Mouse (Mus musculus): ENCODE measurements around the gene Epas1. TPM values are rescaled to one million over a fixed set of nuclear protein-coding genes. Genes with fewer than 3 reads are reported as not detected.

The Epas1 gene
- polyA plus RNA-seq, 2 experiments, result 8.3 to 11.4 TPM

DNA sequence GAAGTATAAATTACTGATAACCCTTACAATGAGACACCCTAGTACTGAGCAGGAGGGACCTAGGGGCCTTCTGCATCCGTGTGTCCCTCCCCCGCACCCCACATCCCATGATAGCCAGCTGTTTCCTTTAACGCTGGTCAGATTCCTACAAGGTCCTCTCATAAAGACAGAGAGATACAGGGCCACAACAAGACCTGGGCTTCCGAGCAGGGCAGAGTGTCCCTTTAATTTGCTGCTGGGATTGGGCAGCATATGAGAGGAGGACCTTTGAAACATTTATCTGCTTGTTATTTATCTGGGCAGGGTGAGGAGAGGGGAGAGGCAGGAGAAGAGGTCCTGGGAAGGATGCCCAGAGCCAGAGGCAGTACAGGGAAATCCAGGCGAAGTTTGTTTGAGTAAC lies 41.6 kb upstream of the Epas1 start:
- H3K4me3 ChIP-seq (replicated peaks; ENCODE audit: low read length), result no peak overlapping the region
- H3K4me1 ChIP-seq (ENCODE audit: control insufficient read depth, insufficient read depth, low read length), result no peaks in the 10 kb centered on the region
- WGBS, result 62% methylated on average over 5 of the region's 5 CpGs
- no peak overlapping the region for H3K27ac ChIP-seq (replicated peaks; ENCODE audit: low read depth, low read length)
- H3K9ac ChIP-seq (ENCODE audit: low read depth, low read length, severe bottlenecking), result no peak overlapping the region
- no peak overlapping the region for H3K4me2 ChIP-seq (replicated peaks; ENCODE audit: low read depth, low read length, severe bottlenecking)
- no peaks in the 10 kb centered on the region for H3K27me3 ChIP-seq (ENCODE audit: control insufficient read depth, insufficient read depth, low read length)
- ATAC-seq (ENCODE audit: low FRiP score, low read depth), result no peak
- no peaks in the 10 kb centered on the region for H3K36me3 ChIP-seq (ENCODE audit: control insufficient read depth, insufficient read depth, low read length)
- no peaks in the 10 kb centered on the region for H3K9me3 ChIP-seq (ENCODE audit: control insufficient read depth, low read length)
- DNase-seq (ENCODE audit: low spot score), result no peak
- TF ChIP-seq POLR2A (IDR thresholded peaks at IDR 0.05; ENCODE audit: borderline replicate concordance, extremely low read depth, insufficient read depth, insufficient read length), result no peak

DNA sequence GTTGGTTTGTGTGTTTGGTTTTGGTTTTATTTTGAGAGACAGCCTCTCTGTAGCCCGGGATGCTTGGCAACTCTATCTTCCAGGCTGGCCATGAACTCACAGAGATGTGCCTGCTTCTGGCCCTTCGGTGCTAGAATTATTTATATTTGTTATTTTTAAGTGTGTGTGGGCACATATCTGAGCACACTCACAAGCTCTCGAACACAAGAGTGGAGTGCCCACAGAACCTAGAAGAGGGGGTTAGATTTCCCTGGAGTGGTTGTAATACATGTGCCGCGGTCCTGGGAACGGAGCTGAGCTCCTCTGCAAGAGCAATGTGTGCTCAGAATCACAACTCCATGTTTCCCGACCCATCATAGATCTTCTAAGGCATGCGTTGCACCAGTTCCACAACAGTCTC lies 40.9 kb upstream of the Epas1 start:
- Histone ChIP-seq H3K36me3 (ENCODE audit: control insufficient read depth, insufficient read depth, low read length) (no peaks in the 10 kb centered on the region), H3K9ac (ENCODE audit: low read depth, low read length, severe bottlenecking) (no peak overlapping the region), H3K4me1 (ENCODE audit: control insufficient read depth, insufficient read depth, low read length) (no peaks in the 10 kb centered on the region), H3K4me3 (replicated peaks; ENCODE audit: low read length) (no peak overlapping the region), H3K4me2 (replicated peaks; ENCODE audit: low read depth, low read length, severe bottlenecking) (no peak overlapping the region), H3K27me3 (ENCODE audit: control insufficient read depth, insufficient read depth, low read length) (no peaks in the 10 kb centered on the region), H3K9me3 (ENCODE audit: control insufficient read depth, low read length) (no peaks in the 10 kb centered on the region), H3K27ac (replicated peaks; ENCODE audit: low read depth, low read length) (no peak overlapping the region)
- no peak for ATAC-seq (ENCODE audit: low FRiP score, low read depth)
- 94% methylated on average over 8 of the region's 8 CpGs for WGBS
- no peak for DNase-seq (ENCODE audit: low spot score)
- TF ChIP-seq POLR2A (IDR thresholded peaks at IDR 0.05; ENCODE audit: borderline replicate concordance, extremely low read depth, insufficient read depth, insufficient read length), result no peak

DNA sequence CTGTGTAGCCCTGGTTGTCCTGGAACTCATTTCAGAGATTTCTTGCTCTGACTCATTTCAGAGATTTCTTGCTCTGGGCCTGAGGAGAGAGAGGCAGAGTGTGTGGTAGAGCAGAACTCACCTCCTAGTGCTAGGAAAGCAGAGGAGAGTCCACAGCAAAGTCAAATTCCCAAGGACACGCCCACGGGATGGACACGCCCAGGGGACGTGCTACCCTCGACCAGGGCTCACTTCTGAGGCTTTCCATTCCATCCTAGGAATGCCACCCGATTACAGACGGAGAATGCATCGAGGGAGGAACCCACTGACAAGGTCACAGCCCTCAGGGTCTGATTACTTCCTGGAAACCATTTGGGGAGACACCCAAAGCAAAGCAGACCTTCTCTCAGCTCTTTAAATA lies 39.9 kb upstream of the Epas1 start:
- Histone ChIP-seq H3K27ac (replicated peaks; ENCODE audit: low read depth, low read length) (no peak overlapping the region), H3K9me3 (ENCODE audit: control insufficient read depth, low read length) (no peaks in the 10 kb centered on the region), H3K4me2 (replicated peaks; ENCODE audit: low read depth, low read length, severe bottlenecking) (no peak overlapping the region), H3K4me1 (ENCODE audit: control insufficient read depth, insufficient read depth, low read length) (no peaks in the 10 kb centered on the region), H3K4me3 (replicated peaks; ENCODE audit: low read length) (no peak overlapping the region), H3K27me3 (ENCODE audit: control insufficient read depth, insufficient read depth, low read length) (no peaks in the 10 kb centered on the region), H3K9ac (ENCODE audit: low read depth, low read length, severe bottlenecking) (no peak overlapping the region), H3K36me3 (ENCODE audit: control insufficient read depth, insufficient read depth, low read length) (no peaks in the 10 kb centered on the region)
- 19% methylated on average over 8 of the region's 8 CpGs for WGBS
- ATAC-seq (ENCODE audit: low FRiP score, low read depth) (no peak), DNase-seq (ENCODE audit: low spot score) (no peak)
- no peak for TF ChIP-seq POLR2A (IDR thresholded peaks at IDR 0.05; ENCODE audit: borderline replicate concordance, extremely low read depth, insufficient read depth, insufficient read length)

DNA sequence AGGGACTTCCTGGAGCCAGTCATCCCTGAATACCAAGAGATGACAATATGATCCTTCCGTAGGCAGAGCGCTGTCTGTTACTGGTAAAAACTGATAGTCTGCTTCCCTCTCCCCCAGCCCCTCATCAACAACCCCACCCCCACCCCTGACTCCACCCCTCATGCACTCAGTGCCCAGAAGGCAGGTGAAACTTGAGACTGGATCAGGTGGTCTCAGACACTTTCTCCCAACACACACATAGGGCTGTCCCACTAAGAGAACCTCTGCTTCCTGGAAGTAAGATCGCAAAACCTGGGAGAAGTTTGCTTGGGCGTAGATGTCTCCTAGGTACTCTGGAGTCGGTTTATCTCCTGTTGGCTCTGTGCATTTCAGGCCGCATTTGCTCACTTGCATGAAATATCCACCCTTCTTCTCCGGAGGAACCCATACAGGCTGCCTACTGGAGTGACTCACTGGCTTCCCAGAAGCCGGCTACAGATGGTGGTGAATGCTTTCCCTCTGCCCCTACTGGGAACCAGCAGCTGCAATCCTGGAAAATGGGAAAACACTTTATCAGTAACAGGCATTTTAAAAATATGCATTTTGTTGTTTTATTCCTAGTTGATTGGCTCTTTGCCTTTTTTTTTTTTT lies 28.6 kb upstream of the Epas1 start:
- ATAC-seq (ENCODE audit: low FRiP score, low read depth) (no peak), DNase-seq (ENCODE audit: low spot score) (no peak)
- Histone ChIP-seq H3K36me3 (ENCODE audit: control insufficient read depth, insufficient read depth, low read length) (no peaks in the 10 kb centered on the region), H3K27ac (replicated peaks; ENCODE audit: low read depth, low read length) (no peak overlapping the region), H3K9me3 (ENCODE audit: control insufficient read depth, low read length) (no peaks in the 10 kb centered on the region), H3K4me2 (replicated peaks; ENCODE audit: low read depth, low read length, severe bottlenecking) (no peak overlapping the region), H3K9ac (ENCODE audit: low read depth, low read length, severe bottlenecking) (no peak overlapping the region), H3K27me3 (ENCODE audit: control insufficient read depth, insufficient read depth, low read length) (no peaks in the 10 kb centered on the region), H3K4me1 (ENCODE audit: control insufficient read depth, insufficient read depth, low read length) (no peaks in the 10 kb centered on the region), H3K4me3 (replicated peaks; ENCODE audit: low read length) (no peak overlapping the region)
- TF ChIP-seq POLR2A (IDR thresholded peaks at IDR 0.05; ENCODE audit: borderline replicate concordance, extremely low read depth, insufficient read depth, insufficient read length), result no peak
- 46% methylated on average over 8 of the region's 8 CpGs for WGBS

DNA sequence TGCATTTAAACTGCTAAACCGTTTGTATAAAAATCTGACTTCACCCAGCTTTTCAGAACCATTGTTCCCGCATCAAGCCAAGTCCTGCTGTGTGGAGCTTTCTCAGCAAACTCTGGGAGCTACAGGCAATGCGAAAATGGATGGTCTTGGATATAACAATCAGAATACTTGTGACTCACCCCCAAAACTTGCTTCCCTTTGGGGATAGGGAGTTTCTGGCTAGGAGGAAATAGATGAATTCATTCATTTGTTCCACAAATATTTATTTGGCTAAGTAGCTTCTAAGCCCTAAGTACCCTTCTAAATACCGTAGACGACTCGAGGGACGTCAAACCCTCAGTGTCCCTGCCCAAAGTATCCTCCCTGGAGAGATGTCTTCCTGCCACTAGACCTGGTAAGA lies 27.0 kb upstream of the Epas1 start:
- Histone ChIP-seq H3K9me3 (ENCODE audit: control insufficient read depth, low read length) (no peaks in the 10 kb centered on the region), H3K27ac (replicated peaks; ENCODE audit: low read depth, low read length) (no peak overlapping the region), H3K4me3 (replicated peaks; ENCODE audit: low read length) (no peak overlapping the region), H3K4me2 (replicated peaks; ENCODE audit: low read depth, low read length, severe bottlenecking) (no peak overlapping the region), H3K27me3 (ENCODE audit: control insufficient read depth, insufficient read depth, low read length) (no peaks in the 10 kb centered on the region), H3K9ac (ENCODE audit: low read depth, low read length, severe bottlenecking) (no peak overlapping the region), H3K36me3 (ENCODE audit: control insufficient read depth, insufficient read depth, low read length) (no peaks in the 10 kb centered on the region), H3K4me1 (ENCODE audit: control insufficient read depth, insufficient read depth, low read length) (no peaks in the 10 kb centered on the region)
- no peak for ATAC-seq (ENCODE audit: low FRiP score, low read depth)
- WGBS, result 77% methylated on average over 7 of the region's 7 CpGs
- no peak for DNase-seq (ENCODE audit: low spot score)
- TF ChIP-seq POLR2A (IDR thresholded peaks at IDR 0.05; ENCODE audit: borderline replicate concordance, extremely low read depth, insufficient read depth, insufficient read length), result no peak

DNA sequence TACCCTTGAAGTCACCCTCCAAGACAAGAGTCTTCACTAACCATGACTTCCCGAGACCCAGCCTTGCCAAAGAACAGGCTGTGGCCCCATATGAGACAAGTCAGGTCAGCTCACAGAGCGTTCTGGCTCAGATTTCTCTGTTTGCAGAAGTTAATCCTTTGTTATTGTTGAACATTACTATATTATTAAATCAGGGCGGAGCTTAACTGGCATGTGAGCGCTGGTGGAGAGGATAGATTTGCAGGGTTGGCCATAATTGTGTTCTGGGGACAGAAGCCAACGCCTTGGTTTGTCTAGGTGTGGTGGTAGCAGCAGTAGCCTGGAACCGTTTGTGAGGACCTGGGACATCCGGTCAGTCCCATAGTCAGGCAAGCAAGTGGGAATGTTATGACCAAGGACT lies 26.5 kb upstream of the Epas1 start:
- Histone ChIP-seq H3K4me2 (replicated peaks; ENCODE audit: low read depth, low read length, severe bottlenecking) (no peak overlapping the region), H3K4me1 (ENCODE audit: control insufficient read depth, insufficient read depth, low read length) (peaks cover 2% of the 10 kb centered on the region; the same call in 1 of the 2 replicates), H3K9ac (ENCODE audit: low read depth, low read length, severe bottlenecking) (no peak overlapping the region), H3K27me3 (ENCODE audit: control insufficient read depth, insufficient read depth, low read length) (no peaks in the 10 kb centered on the region), H3K36me3 (ENCODE audit: control insufficient read depth, insufficient read depth, low read length) (no peaks in the 10 kb centered on the region), H3K27ac (replicated peaks; ENCODE audit: low read depth, low read length) (no peak overlapping the region), H3K4me3 (replicated peaks; ENCODE audit: low read length) (no peak overlapping the region), H3K9me3 (ENCODE audit: control insufficient read depth, low read length) (no peaks in the 10 kb centered on the region)
- WGBS, result 84% methylated on average over 7 of the region's 7 CpGs
- DNase-seq (ENCODE audit: low spot score) (no peak), ATAC-seq (ENCODE audit: low FRiP score, low read depth) (no peak)
- TF ChIP-seq POLR2A (IDR thresholded peaks at IDR 0.05; ENCODE audit: borderline replicate concordance, extremely low read depth, insufficient read depth, insufficient read length), result no peak

Measured in limb, embryonic 14.5 days (tissue).